Mouse (Mus musculus) liver, embryonic 14.5 days (tissue): Measurements from ENCODE around the gene Sdk1. TPM values are rescaled to one million over a fixed set of nuclear protein-coding genes. Genes with fewer than 3 reads are reported as not detected.

ENCODE experiments used
- ATAC-seq: fragments of 200-750 bp; cut with Nextera tagmentation; 2 replicates; pipeline ENCODE4 v1.8.0; 2017; ENCODE audit warnings: moderate number of reproducible peaks, mild to moderate bottlenecking, moderate library complexity; ENCODE audit not compliant: insufficient read depth
- DNase-seq, 3 experiments: peaks; one replicate each; pipeline ENCODE4 v3.0.0-alpha.2; 2012 to 2013; ENCODE audit warnings: low read depth in 3 of 3, low spot score in 3 of 3
- H3K27ac ChIP-seq: fragments of 300-500 bp; sonication (generic); 2 replicates; pipeline ENCODE4 v1.5.1; 2014; ENCODE audit warnings: moderate library complexity, mild to moderate bottlenecking, control low read depth, inconsistent platforms
- H3K27me3 ChIP-seq: fragments of 300-500 bp; sonication (generic); 2 replicates; pipeline ENCODE4 v1.6.1; 2014; ENCODE audit warnings: mild to moderate bottlenecking, low read length, moderate library complexity; ENCODE audit not compliant: control insufficient read depth, insufficient read depth
- H3K36me3 ChIP-seq: fragments of 300-500 bp; sonication (generic); replicated peaks from 2 replicates; pipeline ENCODE4 v1.6.1; 2014; ENCODE audit warnings: low read depth; ENCODE audit not compliant: control insufficient read depth, insufficient read depth
- H3K4me1 ChIP-seq, 2 experiments: fragments of 200-500 bp in 1 of 2; fragments of 300-500 bp in 1 of 2; sonication (generic) in 1 of 2; replicated peaks; 2 replicates each; pipeline ENCODE4 v1.6.1; 2012 to 2014; ENCODE audit warnings: antibody characterized with exemption in 1 of 2, inconsistent platforms in 1 of 2, low read length in 1 of 2; ENCODE audit not compliant: control insufficient read depth in 2 of 2, insufficient read depth in 2 of 2
- H3K4me2 ChIP-seq: fragments of 300-500 bp; sonication (generic); 2 replicates; pipeline ENCODE4 v1.6.1; 2014; ENCODE audit warnings: low read depth, mild to moderate bottlenecking, control low read depth, moderate library complexity
- H3K4me3 ChIP-seq, 2 experiments: fragments of 200-500 bp in 1 of 2; fragments of 300-500 bp in 1 of 2; sonication (generic) in 1 of 2; 2 replicates each; pipeline ENCODE4 v1.5.1; 2012 to 2014; ENCODE audit warnings: low read depth in 2 of 2, low read length in 2 of 2, mild to moderate bottlenecking in 2 of 2, control low read depth in 1 of 2, inconsistent platforms in 1 of 2, moderate library complexity in 1 of 2; ENCODE audit not compliant: insufficient read depth in 1 of 2
- H3K9ac ChIP-seq: fragments of 300-500 bp; sonication (generic); replicated peaks from 2 replicates; pipeline ENCODE4 v1.6.1; 2014; ENCODE audit warnings: mild to moderate bottlenecking, control low read depth, moderate library complexity
- H3K9me3 ChIP-seq: fragments of 300-500 bp; sonication (generic); 2 replicates; pipeline ENCODE4 v1.6.1; 2016; ENCODE audit warnings: low read length, mixed read lengths; ENCODE audit not compliant: control insufficient read depth
- CTCF ChIP-seq: IDR thresholded peaks from 2 replicates; pipeline ENCODE4 v1.5.1; 2016; ENCODE audit warnings: antibody characterized with exemption, low read depth, control low read depth
- EP300 ChIP-seq: IDR thresholded peaks from 2 replicates; pipeline ENCODE4 v1.6.1; 2016; ENCODE audit warnings: antibody characterized with exemption, low read depth
- WGBS: fragments of 180-500 bp; shearing (Covaris S2); extraction: QIAGEN DNeasy Blood & Tissue Kit; methylation state at CpG from one replicate; pipeline ENCODE4 v1.1.7; 2014; ENCODE audit not compliant: insufficient replicate concordance; 5-methylcytosine and 5-hydroxymethylcytosine counted together
- polyA plus RNA-seq, 2 experiments: library from polyadenylated mRNA; depleted of rRNA in 1 of 2; stranded (reverse) in 1 of 2; unstranded in 1 of 2; fragments of >200 nt; fragmentation: Nextera tagmentation in 1 of 2; extraction: Ambion mirVana in 1 of 2; gene quantifications; 2 replicates each; pipeline versions ENCODE4 v1.2.1 to v1.2.3; 2012 to 2014

Gene Sdk1
- polyA plus RNA-seq, 2 experiments: 0.01 to 0.25 TPM

- no peak overlapping the region for H3K9ac ChIP-seq
- H3K4me2 ChIP-seq: no peak overlapping the region
- no peak overlapping the region for H3K27ac ChIP-seq
- H3K4me1 ChIP-seq: no peaks in the 10 kb centered on the region
- WGBS: 53% methylated on average over 3 of the region's 3 CpGs
- ATAC-seq (no peak), DNase-seq (no peak)
- H3K27me3 ChIP-seq: no peaks in the 10 kb centered on the region
- TF ChIP-seq EP300 (no peak), CTCF (no peak)
- no peak overlapping the region for H3K4me3 ChIP-seq
- H3K36me3 ChIP-seq: no peaks in the 10 kb centered on the region
- H3K9me3 ChIP-seq: no peaks in the 10 kb centered on the region
Observed at GRCm38 (mm10) chr5:141363956-141364355, 122.7 kb downstream of the Sdk1 start.

- no peak for ATAC-seq
- 52% methylated on average over 4 of the region's 4 CpGs for WGBS
Observed at GRCm38 (mm10) chr5:141368567-141368966, 127.3 kb downstream of the Sdk1 start.

GRCm38 (mm10) chr5:141374797-141375196 is 133.5 kb downstream of the Sdk1 start:
- Histone ChIP-seq H3K4me2 (no peak overlapping the region), H3K9me3 (no peaks in the 10 kb centered on the region), H3K4me1 (no peaks in the 10 kb centered on the region), H3K36me3 (no peaks in the 10 kb centered on the region), H3K4me3 (no peak overlapping the region), H3K9ac (no peak overlapping the region), H3K27ac (no peak overlapping the region), H3K27me3 (no peaks in the 10 kb centered on the region)
- no peak for DNase-seq
- TF ChIP-seq EP300 (no peak), CTCF (no peak)
- WGBS: 52% methylated on average over 2 of the region's 2 CpGs
- no peak for ATAC-seq

More at GRCm38 (mm10) chr5:141368567-141368966, 127.3 kb downstream of the Sdk1 start:
- Histone ChIP-seq H3K27me3 (no peaks in the 10 kb centered on the region), H3K9me3 (no peaks in the 10 kb centered on the region), H3K4me2 (no peak overlapping the region), H3K4me1 (no peaks in the 10 kb centered on the region), H3K4me3 (no peak overlapping the region), H3K36me3 (no peaks in the 10 kb centered on the region), H3K9ac (no peak overlapping the region), H3K27ac (no peak overlapping the region)
- TF ChIP-seq CTCF (no peak), EP300 (no peak)
- DNase-seq: no peak

GRCm38 (mm10) chr5:141379836-141380773 is 138.8 kb downstream of the Sdk1 start:
- Histone ChIP-seq H3K36me3 (no peaks in the 10 kb centered on the region), H3K9ac (no peak overlapping the region), H3K9me3 (no peaks in the 10 kb centered on the region), H3K27me3 (no peaks in the 10 kb centered on the region), H3K27ac (no peak overlapping the region), H3K4me2 (no peak overlapping the region), H3K4me3 (no peak overlapping the region), H3K4me1 (peaks cover 0 to 7% of the 10 kb centered on the region in 2 experiments; a peak in 1 of 4 replicates)
- DNase-seq (no peak), ATAC-seq (no peak)
- 45% methylated on average over 9 of the region's 9 CpGs for WGBS
- no peak for TF ChIP-seq CTCF
- TF ChIP-seq EP300: no peak

- H3K27ac ChIP-seq: no peak overlapping the region
Observed at GRCm38 (mm10) chr5:141380774-141381156, 139.5 kb downstream of the Sdk1 start.

More at GRCm38 (mm10) chr5:141380774-141381156, 139.5 kb downstream of the Sdk1 start:
- H3K36me3 ChIP-seq: no peaks in the 10 kb centered on the region
- DNase-seq (no peak), ATAC-seq (no peak)
- no peak for TF ChIP-seq EP300
- no peak for TF ChIP-seq CTCF
- no peak overlapping the region for H3K4me2 ChIP-seq
- WGBS: 64% methylated on average over 3 of the region's 3 CpGs
- no peaks in the 10 kb centered on the region for H3K27me3 ChIP-seq
- H3K9me3 ChIP-seq: no peaks in the 10 kb centered on the region
- no peak overlapping the region for H3K9ac ChIP-seq
- H3K4me1 ChIP-seq: peaks cover 0 to 7% of the 10 kb centered on the region in 2 experiments; a peak in 1 of 4 replicates
- no peak overlapping the region for H3K4me3 ChIP-seq
